ENCODE assay signal across 20 mouse cellular contexts in the genomic region with DNA sequence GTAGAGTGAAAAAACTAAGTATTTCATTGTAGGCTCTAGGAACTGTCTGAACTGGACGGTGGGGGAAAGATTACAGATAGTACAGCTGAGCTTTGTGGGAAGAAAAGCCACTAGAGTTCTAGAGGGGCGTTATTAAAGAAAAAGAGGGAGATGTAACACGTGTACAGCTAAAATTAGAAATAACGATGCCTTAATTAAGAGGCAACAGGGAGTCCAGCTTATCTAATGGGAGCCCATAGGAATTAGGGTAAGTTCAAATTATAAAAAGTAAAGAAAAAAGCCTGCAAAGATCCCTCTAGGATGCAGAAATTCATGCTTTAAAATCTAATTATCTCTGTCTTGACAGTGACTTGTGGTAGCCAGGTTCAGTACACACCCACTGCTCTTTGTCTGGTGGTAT. TPM values are rescaled to one million over a fixed set of nuclear protein-coding genes. Genes with fewer than 3 reads are reported as not detected.
DNase-seq lines count a peak whose midpoint lies in the region; ATAC-seq lines count a peak whose summit lies in the region.
"Had no signal": no experiment of that assay in that cellular context is flagged by ENCODE, and none has a peak within 500 bp of the region (broad histone marks: within the 10 kb centered on the region; RNA-seq: fewer than 3 reads in every experiment).

No protein-coding gene starts in this region.

- no peaks in the 10 kb centered on the region for H3K27me3 ChIP-seq in embryonic facial prominence, embryonic 14.5 days (replicated peaks; ENCODE audit: control insufficient read depth, insufficient read depth, low read length)
- no peaks in the 10 kb centered on the region for H3K27me3 ChIP-seq in embryonic facial prominence, embryonic 10.5 days (replicated peaks; ENCODE audit: low read depth, poor library complexity, severe bottlenecking)
- H3K27me3 ChIP-seq in midbrain, embryonic 11.5 days (ENCODE audit: control insufficient read depth, insufficient read depth, low read length): no peaks in the 10 kb centered on the region
- no peaks in the 10 kb centered on the region for H3K27me3 ChIP-seq in midbrain, embryonic 15.5 days (replicated peaks)
- H3K27me3 ChIP-seq: CH12.LX, Patski had no signal

- H3K4me1 ChIP-seq in embryonic facial prominence, embryonic 14.5 days (ENCODE audit: control insufficient read depth, insufficient read depth, low read length): no peaks in the 10 kb centered on the region
- no peaks in the 10 kb centered on the region for H3K4me1 ChIP-seq in embryonic facial prominence, embryonic 10.5 days
- no peaks in the 10 kb centered on the region for H3K4me1 ChIP-seq in midbrain, embryonic 11.5 days (ENCODE audit: control insufficient read depth, insufficient read depth, low read length)
- H3K4me1 ChIP-seq in midbrain, embryonic 15.5 days: no peaks in the 10 kb centered on the region

- H3K4me2 ChIP-seq in embryonic facial prominence, embryonic 14.5 days (ENCODE audit: low read depth, low read length): no peak overlapping the region
- H3K4me2 ChIP-seq in midbrain, embryonic 11.5 days: no peak overlapping the region
- no peak overlapping the region for H3K4me2 ChIP-seq in midbrain, embryonic 15.5 days

- no peaks in the 10 kb centered on the region for H3K36me3 ChIP-seq in embryonic facial prominence, embryonic 14.5 days (ENCODE audit: control insufficient read depth, insufficient read depth, low read length)
- H3K36me3 ChIP-seq in embryonic facial prominence, embryonic 10.5 days (replicated peaks): no peaks in the 10 kb centered on the region
- H3K36me3 ChIP-seq in midbrain, embryonic 11.5 days (ENCODE audit: control insufficient read depth, insufficient read depth, low read length): no peaks in the 10 kb centered on the region
- H3K36me3 ChIP-seq in midbrain, embryonic 15.5 days (replicated peaks): no peaks in the 10 kb centered on the region
- H3K36me3 ChIP-seq: G1E had no signal

- 66% methylated on average over 4 of the region's 4 CpGs for WGBS in embryonic facial prominence, embryonic 14.5 days
- WGBS in embryonic facial prominence, embryonic 10.5 days: 82% methylated on average over 4 of the region's 4 CpGs
- 85% methylated on average over 4 of the region's 4 CpGs for WGBS in midbrain, embryonic 11.5 days
- 77% methylated on average over 4 of the region's 4 CpGs for WGBS in midbrain, embryonic 15.5 days

- H3K4me3 ChIP-seq in embryonic facial prominence, embryonic 14.5 days (ENCODE audit: low read depth, low read length): no peak overlapping the region
- no peak overlapping the region for H3K4me3 ChIP-seq in embryonic facial prominence, embryonic 10.5 days
- H3K4me3 ChIP-seq in midbrain, embryonic 11.5 days (ENCODE audit: low read depth, low read length): no peak overlapping the region
- no peak overlapping the region for H3K4me3 ChIP-seq in midbrain, embryonic 15.5 days

- no peak overlapping the region for H3K9ac ChIP-seq in embryonic facial prominence, embryonic 14.5 days (ENCODE audit: low read depth, low read length)
- no peak overlapping the region for H3K9ac ChIP-seq in midbrain, embryonic 11.5 days (ENCODE audit: low read length)
- H3K9ac ChIP-seq in midbrain, embryonic 15.5 days: no peak overlapping the region

- no peaks in the 10 kb centered on the region for H3K9me3 ChIP-seq in embryonic facial prominence, embryonic 14.5 days (ENCODE audit: control insufficient read depth, low read length)
- H3K9me3 ChIP-seq in embryonic facial prominence, embryonic 10.5 days: no peaks in the 10 kb centered on the region
- H3K9me3 ChIP-seq in midbrain, embryonic 11.5 days (ENCODE audit: control insufficient read depth, low read length): no peaks in the 10 kb centered on the region
- H3K9me3 ChIP-seq in midbrain, embryonic 15.5 days: no peaks in the 10 kb centered on the region
- H3K9me3 ChIP-seq: G1E had no signal

- peak; percentile 71; the same call in 1 of the 2 replicates for ATAC-seq in embryonic facial prominence, embryonic 14.5 days (ENCODE audit: low read depth)
- no peak for ATAC-seq in midbrain, embryonic 11.5 days (ENCODE audit: low FRiP score)
- ATAC-seq in midbrain, embryonic 15.5 days (replicated peaks): no peak
- ATAC-seq: activated CD4-positive, CD25-positive, alpha-beta regulatory T cell, adult 4 months; CD4-positive, CD25-positive, alpha-beta regulatory T cell, adult 4 months; Patski had no signal

- DNase-seq in embryonic facial prominence, embryonic 14.5 days (ENCODE audit: low spot score): no peak
- DNase-seq in embryonic facial prominence, embryonic 10.5 days (ENCODE audit: low spot score): no peak
- peak; percentile 53 for DNase-seq in midbrain, embryonic 11.5 days (ENCODE audit: low spot score, missing footprints)
- DNase-seq: adrenal gland, adult 2 months; adrenal gland, adult 8-10 months; adrenal gland, postnatal 10 days; adrenal gland, postnatal 14 days; adrenal gland, postnatal 25 days; adrenal gland, postnatal 36 days; B cell, adult 2 months; cerebellum, adult 11 months; cerebellum, adult 11-12 months; cerebellum, adult 18-20 months had no signal

- no peak overlapping the region for H3K27ac ChIP-seq in embryonic facial prominence, embryonic 14.5 days (replicated peaks; ENCODE audit: low read depth, low read length)
- H3K27ac ChIP-seq in embryonic facial prominence, embryonic 10.5 days (replicated peaks): no peak overlapping the region
- no peak overlapping the region for H3K27ac ChIP-seq in midbrain, embryonic 11.5 days (ENCODE audit: low read depth, low read length)
- no peak overlapping the region for H3K27ac ChIP-seq in midbrain, embryonic 15.5 days

RNA-seq across cellular contexts. Expression of a gene that starts 15.8 kb away (rescaled TPM):
- 43.9 and 48.0 TPM in 2 replicates for polyA plus RNA-seq in embryonic facial prominence, embryonic 14.5 days (2014; fragmentation: Nextera tagmentation; extraction: Ambion mirVana)
- polyA plus RNA-seq in embryonic facial prominence, embryonic 10.5 days (2016; fragmentation: Nextera tagmentation; extraction: Ambion mirVana): 29.3 and 30.3 TPM in 2 replicates
- polyA plus RNA-seq in midbrain, embryonic 11.5 days (2014; fragmentation: Nextera tagmentation; extraction: Ambion mirVana): 25.4 and 27.5 TPM in 2 replicates
- 7.5 and 8.7 TPM in 2 replicates for polyA plus RNA-seq in midbrain, embryonic 15.5 days (2015; fragmentation: Nextera tagmentation; extraction: Ambion mirVana)
- polyA plus RNA-seq: C2C12; CD4-positive, CD25-positive, alpha-beta regulatory T cell, adult 4 months; G1E; Patski had no signal
